Mouse (Mus musculus) forebrain, postnatal 0 days (tissue): ENCODE measurements at regions not wholly inside any gene's neighbourhood (a gene's known extent, or its start where the extent isn't known, plus 50 kb on each side); places are given as distances from the start of the nearest gene placed in this dataset.
A peak's percentile ranks its signal among the peaks of the same experiment; 100 is the strongest.

Source experiments
- ATAC-seq: fragments of 200-750 bp; cut with Nextera tagmentation; 2 replicates; pipeline ENCODE4 v1.8.0; 2017; ENCODE audit warnings: mild to moderate bottlenecking, moderate library complexity
- DNase-seq: peaks from one replicate; pipeline ENCODE4 v3.0.0-alpha.2; 2015
- H3K27ac ChIP-seq: fragments of 300-500 bp; sonication (generic); 2 replicates; pipeline ENCODE4 v1.5.1; 2014; ENCODE audit warnings: low read depth, mild to moderate bottlenecking, antibody characterized with exemption, low read length, moderate library complexity, mixed read lengths
- H3K27me3 ChIP-seq: fragments of 300-500 bp; sonication (generic); 2 replicates; pipeline ENCODE4 v1.6.1; 2014; ENCODE audit warnings: mild to moderate bottlenecking, low read length, mixed read lengths; ENCODE audit not compliant: insufficient read depth
- H3K36me3 ChIP-seq: fragments of 300-500 bp; sonication (generic); 2 replicates; pipeline ENCODE4 v1.6.1; 2014; ENCODE audit warnings: mild to moderate bottlenecking, moderate library complexity; ENCODE audit not compliant: insufficient read depth
- H3K4me1 ChIP-seq: fragments of 300-500 bp; sonication (generic); 2 replicates; pipeline ENCODE4 v1.6.1; 2014; ENCODE audit warnings: antibody characterized with exemption; ENCODE audit not compliant: insufficient read depth
- H3K4me2 ChIP-seq: fragments of 300-500 bp; sonication (generic); 2 replicates; pipeline ENCODE4 v1.6.1; 2014; ENCODE audit warnings: low read depth, mild to moderate bottlenecking, moderate library complexity
- H3K4me3 ChIP-seq: fragments of 300-500 bp; sonication (generic); 2 replicates; pipeline ENCODE4 v1.5.1; 2014; ENCODE audit warnings: low read depth, low read length, mixed read lengths
- H3K9ac ChIP-seq: fragments of 300-500 bp; sonication (generic); 2 replicates; pipeline ENCODE4 v1.6.1; 2014; ENCODE audit warnings: mild to moderate bottlenecking
- H3K9me3 ChIP-seq: fragments of 300-500 bp; sonication (generic); 2 replicates; pipeline ENCODE4 v1.6.1; 2016; ENCODE audit warnings: low read length
- CTCF ChIP-seq: sonication (generic); IDR thresholded peaks from 2 replicates; pipeline ENCODE4 v1.5.1; 2016; ENCODE audit warnings: antibody characterized with exemption, control low read depth, low read depth
- WGBS: fragments of 180-500 bp; shearing (Covaris S2); extraction: QIAGEN DNeasy Blood & Tissue Kit; methylation state at CpG from one replicate; pipeline ENCODE4 v1.1.7; 2014; 5-methylcytosine and 5-hydroxymethylcytosine counted together

- no peak for DNase-seq
- Histone ChIP-seq H3K4me2 (peak overlapping the region; percentile 39), H3K9me3 (no peaks in the 10 kb centered on the region), H3K4me3 (no peak overlapping the region), H3K27ac (peak overlapping the region; percentile 76), H3K27me3 (no peaks in the 10 kb centered on the region; the same call in 1 of the 2 replicates), H3K9ac (peak overlapping the region; percentile 47; the same call in 1 of the 2 replicates), H3K4me1 (0 out of 2 replicates have a peak, but pooled peaks cover 5% of the 10 kb centered on the region), H3K36me3 (no peaks in the 10 kb centered on the region)
- no peak for TF ChIP-seq CTCF
- 18% methylated on average over 5 of the region's 5 CpGs for WGBS
- peak; percentile 62 for ATAC-seq
These were observed 937.4 kb downstream of the Tmem182 start for GRCm38 (mm10) chr1:41742644-41743331.

- Histone ChIP-seq H3K9me3 (no peaks in the 10 kb centered on the region), H3K36me3 (no peaks in the 10 kb centered on the region), H3K4me1 (0 out of 2 replicates have a peak, but pooled peaks cover 7% of the 10 kb centered on the region), H3K9ac (peak overlapping the region; percentile 47; the same call in 1 of the 2 replicates), H3K27ac (peak overlapping the region; percentile 76), H3K4me3 (peak overlapping the region; percentile 8; the same call in 1 of the 2 replicates), H3K27me3 (no peaks in the 10 kb centered on the region; the same call in 1 of the 2 replicates), H3K4me2 (peak overlapping the region; percentile 39)
- ATAC-seq = no peak
- peak; percentile 56 for DNase-seq
- WGBS = 25% methylated on average over 6 of the region's 6 CpGs
- no peak for TF ChIP-seq CTCF
These were observed 937.9 kb downstream of the Tmem182 start for GRCm38 (mm10) chr1:41743332-41743710.

GRCm38 (mm10) chr1:41744531-41744930 lies 939.1 kb downstream of the Tmem182 start:
- DNase-seq (peak; percentile 67), ATAC-seq (peak; percentile 50)
- H3K27ac ChIP-seq = peak overlapping the region; percentile 76
- peak overlapping the region; percentile 39 for H3K4me2 ChIP-seq
- H3K36me3 ChIP-seq = no peaks in the 10 kb centered on the region
- TF ChIP-seq CTCF = no peak
- peak overlapping the region; percentile 8 for H3K4me3 ChIP-seq
- 0 out of 2 replicates have a peak, but pooled peaks cover 9% of the 10 kb centered on the region for H3K4me1 ChIP-seq
- no peaks in the 10 kb centered on the region; the same call in 1 of the 2 replicates for H3K27me3 ChIP-seq
- H3K9ac ChIP-seq = peak overlapping the region; percentile 47
- WGBS = 39% methylated on average over 3 of the region's 3 CpGs
- no peaks in the 10 kb centered on the region for H3K9me3 ChIP-seq

GRCm38 (mm10) chr1:41759366-41759765 lies 936.2 kb upstream of the Pou3f3 start:
- Histone ChIP-seq H3K4me2 (no peak overlapping the region), H3K4me3 (no peak overlapping the region), H3K4me1 (no peaks in the 10 kb centered on the region), H3K27me3 (no peaks in the 10 kb centered on the region), H3K9ac (no peak overlapping the region), H3K36me3 (no peaks in the 10 kb centered on the region), H3K27ac (no peak overlapping the region), H3K9me3 (no peaks in the 10 kb centered on the region)
- no peak for TF ChIP-seq CTCF
- no peak for ATAC-seq
- WGBS = 61% methylated on average over 6 of the region's 6 CpGs
- DNase-seq = no peak
